Mouse (Mus musculus): ENCODE data around the gene Ociad2. TPM values are rescaled to one million over a fixed set of nuclear protein-coding genes. Genes with fewer than 3 reads are reported as not detected.
A peak's percentile ranks its signal among the peaks of the same experiment; 100 is the strongest.

Ociad2 gene
- polyA plus RNA-seq, 1 experiment from 2014 or later = 18.3 TPM

DNA sequence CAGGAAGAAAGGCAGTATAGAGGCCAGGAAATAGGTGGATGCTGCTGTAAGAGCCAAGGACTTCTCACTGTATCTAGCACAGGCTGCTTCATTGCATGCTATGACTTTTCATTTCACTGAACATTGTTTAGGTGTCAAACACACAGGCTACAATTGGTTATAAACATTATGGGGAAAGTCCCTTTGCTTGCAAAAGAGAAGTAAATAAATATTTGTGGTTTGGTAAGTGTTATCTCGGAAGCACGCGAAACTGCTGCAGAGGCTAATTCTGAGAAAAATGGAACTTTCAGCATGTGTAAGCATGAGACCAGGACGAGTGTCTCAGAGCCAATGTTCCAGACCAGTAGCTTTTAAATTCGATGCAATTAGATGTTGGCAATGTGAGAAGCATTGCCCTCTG, 54.2 kb downstream of the Ociad2 start:
- no peaks in the 10 kb centered on the region for H3K27me3 ChIP-seq (ENCODE audit: control insufficient read depth, insufficient read depth, low read length)
- H3K9ac ChIP-seq (replicated peaks; ENCODE audit: low read length) = no peak overlapping the region
- WGBS = 87% methylated on average over 5 of the region's 5 CpGs
- H3K4me2 ChIP-seq (ENCODE audit: low read length) = no peak overlapping the region
- H3K4me1 ChIP-seq (ENCODE audit: control insufficient read depth, insufficient read depth, low read length) = no peaks in the 10 kb centered on the region
- H3K4me3 ChIP-seq (replicated peaks; ENCODE audit: low read depth, low read length) = no peak overlapping the region
- no peaks in the 10 kb centered on the region for H3K36me3 ChIP-seq (ENCODE audit: control insufficient read depth, insufficient read depth, low read length)
- no peaks in the 10 kb centered on the region for H3K9me3 ChIP-seq (ENCODE audit: control insufficient read depth, low read length)
- ATAC-seq (ENCODE audit: low FRiP score, low TSS enrichment) = no peak
- no peak overlapping the region for H3K27ac ChIP-seq (replicated peaks; ENCODE audit: low read depth, low read length)
- DNase-seq = no peak

DNA sequence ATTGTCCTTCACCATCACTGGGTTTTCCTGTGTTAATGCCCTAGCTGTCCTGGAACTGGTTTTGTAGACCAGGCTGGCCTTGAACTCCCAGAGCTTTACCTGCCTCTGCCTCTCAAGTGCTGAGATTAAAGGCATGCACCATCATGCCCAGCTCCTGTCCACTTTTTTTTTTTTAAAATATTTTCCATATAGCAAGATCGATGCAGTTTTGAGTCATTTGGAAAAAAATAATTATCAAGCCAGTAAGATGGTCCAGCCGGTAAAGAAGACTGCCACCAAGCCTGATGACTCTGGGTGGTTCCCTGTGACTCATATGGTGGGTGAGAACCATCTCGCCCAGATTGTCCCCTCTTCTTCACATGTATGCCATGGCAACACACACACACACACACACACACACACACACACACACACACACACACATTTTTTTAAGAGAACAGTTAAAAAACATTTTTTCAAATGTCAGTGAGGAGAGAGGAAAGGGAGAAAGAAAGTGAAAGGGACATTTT, 55.3 kb downstream of the Ociad2 start:
- Histone ChIP-seq H3K27me3 (ENCODE audit: control insufficient read depth, insufficient read depth, low read length) (no peaks in the 10 kb centered on the region), H3K9me3 (ENCODE audit: control insufficient read depth, low read length) (no peaks in the 10 kb centered on the region), H3K36me3 (ENCODE audit: control insufficient read depth, insufficient read depth, low read length) (no peaks in the 10 kb centered on the region), H3K27ac (replicated peaks; ENCODE audit: low read depth, low read length) (no peak overlapping the region), H3K9ac (replicated peaks; ENCODE audit: low read length) (no peak overlapping the region), H3K4me1 (ENCODE audit: control insufficient read depth, insufficient read depth, low read length) (no peaks in the 10 kb centered on the region), H3K4me2 (ENCODE audit: low read length) (no peak overlapping the region), H3K4me3 (replicated peaks; ENCODE audit: low read depth, low read length) (no peak overlapping the region)
- 90% methylated on average over 3 of the region's 3 CpGs for WGBS
- DNase-seq = no peak
- no peak for ATAC-seq (ENCODE audit: low FRiP score, low TSS enrichment)

DNA sequence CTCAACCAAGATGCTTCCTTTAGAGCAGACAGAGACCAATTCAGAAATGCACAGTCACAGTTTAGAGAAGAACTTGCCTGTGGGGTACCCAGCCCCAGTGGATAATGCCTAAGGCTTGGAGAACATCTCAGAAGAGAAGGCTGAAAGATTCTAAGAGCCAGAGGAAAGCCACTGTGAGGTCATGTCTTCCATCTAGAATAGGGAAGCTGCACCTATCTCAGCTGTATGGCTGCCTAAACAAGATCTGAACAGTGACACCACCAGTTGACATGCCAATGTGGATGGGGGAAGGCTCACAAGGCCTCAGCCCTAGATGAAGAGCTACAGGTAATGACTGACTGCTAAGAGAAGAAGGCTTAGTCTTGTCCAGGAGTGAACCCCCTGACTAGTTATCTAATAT, 56.8 kb downstream of the Ociad2 start:
- no peak for DNase-seq
- H3K9ac ChIP-seq (replicated peaks; ENCODE audit: low read length) = no peak overlapping the region
- no peaks in the 10 kb centered on the region for H3K9me3 ChIP-seq (ENCODE audit: control insufficient read depth, low read length)
- H3K27ac ChIP-seq (replicated peaks; ENCODE audit: low read depth, low read length) = no peak overlapping the region
- no peaks in the 10 kb centered on the region for H3K36me3 ChIP-seq (ENCODE audit: control insufficient read depth, insufficient read depth, low read length)
- ATAC-seq (ENCODE audit: low FRiP score, low TSS enrichment) = no peak
- no peaks in the 10 kb centered on the region for H3K4me1 ChIP-seq (ENCODE audit: control insufficient read depth, insufficient read depth, low read length)
- H3K4me2 ChIP-seq (ENCODE audit: low read length) = no peak overlapping the region
- H3K4me3 ChIP-seq (replicated peaks; ENCODE audit: low read depth, low read length) = no peak overlapping the region
- H3K27me3 ChIP-seq (ENCODE audit: control insufficient read depth, insufficient read depth, low read length) = no peaks in the 10 kb centered on the region

GRCm38 (mm10) chr5:73280567-73280850, 60.3 kb downstream of the Ociad2 start:
- Histone ChIP-seq H3K4me1 (ENCODE audit: control insufficient read depth, insufficient read depth, low read length) (no peaks in the 10 kb centered on the region), H3K9me3 (ENCODE audit: control insufficient read depth, low read length) (no peaks in the 10 kb centered on the region), H3K27ac (replicated peaks; ENCODE audit: low read depth, low read length) (no peak overlapping the region), H3K4me2 (ENCODE audit: low read length) (no peak overlapping the region), H3K9ac (replicated peaks; ENCODE audit: low read length) (no peak overlapping the region), H3K36me3 (ENCODE audit: control insufficient read depth, insufficient read depth, low read length) (no peaks in the 10 kb centered on the region), H3K27me3 (ENCODE audit: control insufficient read depth, insufficient read depth, low read length) (no peaks in the 10 kb centered on the region), H3K4me3 (replicated peaks; ENCODE audit: low read depth, low read length) (no peak overlapping the region)
- 89% methylated on average over 4 of the region's 4 CpGs for WGBS
- DNase-seq (no peak), ATAC-seq (ENCODE audit: low FRiP score, low TSS enrichment) (no peak)

GRCm38 (mm10) chr5:73279732-73280566, 60.9 kb downstream of the Ociad2 start:
- DNase-seq (peak; percentile 30), ATAC-seq (ENCODE audit: low FRiP score, low TSS enrichment) (no peak)
- Histone ChIP-seq H3K9ac (replicated peaks; ENCODE audit: low read length) (no peak overlapping the region), H3K27ac (replicated peaks; ENCODE audit: low read depth, low read length) (0 out of 2 replicates have a peak overlapping the region, but pooled peaks have one; percentile 52), H3K4me2 (ENCODE audit: low read length) (no peak overlapping the region), H3K27me3 (ENCODE audit: control insufficient read depth, insufficient read depth, low read length) (no peaks in the 10 kb centered on the region), H3K9me3 (ENCODE audit: control insufficient read depth, low read length) (no peaks in the 10 kb centered on the region), H3K4me1 (ENCODE audit: control insufficient read depth, insufficient read depth, low read length) (no peaks in the 10 kb centered on the region), H3K36me3 (ENCODE audit: control insufficient read depth, insufficient read depth, low read length) (no peaks in the 10 kb centered on the region), H3K4me3 (replicated peaks; ENCODE audit: low read depth, low read length) (no peak overlapping the region)
- 57% methylated on average over 4 of the region's 4 CpGs for WGBS

- Histone ChIP-seq H3K4me2 (ENCODE audit: low read length) (no peak overlapping the region), H3K9ac (replicated peaks; ENCODE audit: low read length) (no peak overlapping the region), H3K27me3 (ENCODE audit: control insufficient read depth, insufficient read depth, low read length) (no peaks in the 10 kb centered on the region), H3K36me3 (ENCODE audit: control insufficient read depth, insufficient read depth, low read length) (no peaks in the 10 kb centered on the region), H3K27ac (replicated peaks; ENCODE audit: low read depth, low read length) (0 out of 2 replicates have a peak overlapping the region, but pooled peaks have one; percentile 52), H3K9me3 (ENCODE audit: control insufficient read depth, low read length) (no peaks in the 10 kb centered on the region), H3K4me3 (replicated peaks; ENCODE audit: low read depth, low read length) (no peak overlapping the region), H3K4me1 (ENCODE audit: control insufficient read depth, insufficient read depth, low read length) (no peaks in the 10 kb centered on the region)
- no peak for DNase-seq
- 84% methylated on average over 10 of the region's 10 CpGs for WGBS
- ATAC-seq (ENCODE audit: low FRiP score, low TSS enrichment) = no peak
Observed at GRCm38 (mm10) chr5:73279190-73279589, 61.6 kb downstream of the Ociad2 start.

GRCm38 (mm10) chr5:73274941-73275340, 65.9 kb downstream of the Ociad2 start:
- no peak for DNase-seq
- H3K4me3 ChIP-seq (replicated peaks; ENCODE audit: low read depth, low read length) = no peak overlapping the region
- H3K27ac ChIP-seq (replicated peaks; ENCODE audit: low read depth, low read length) = no peak overlapping the region
- no peak for ATAC-seq (ENCODE audit: low FRiP score, low TSS enrichment)
- 87% methylated on average over 2 of the region's 2 CpGs for WGBS
- no peaks in the 10 kb centered on the region for H3K27me3 ChIP-seq (ENCODE audit: control insufficient read depth, insufficient read depth, low read length)
- H3K9ac ChIP-seq (replicated peaks; ENCODE audit: low read length) = no peak overlapping the region
- H3K9me3 ChIP-seq (ENCODE audit: control insufficient read depth, low read length) = no peaks in the 10 kb centered on the region
- no peak overlapping the region for H3K4me2 ChIP-seq (ENCODE audit: low read length)
- H3K36me3 ChIP-seq (ENCODE audit: control insufficient read depth, insufficient read depth, low read length) = no peaks in the 10 kb centered on the region
- H3K4me1 ChIP-seq (ENCODE audit: control insufficient read depth, insufficient read depth, low read length) = no peaks in the 10 kb centered on the region; the same call in 1 of the 2 replicates

GRCm38 (mm10) chr5:73273171-73273570, 67.7 kb downstream of the Ociad2 start:
- H3K4me3 ChIP-seq (replicated peaks; ENCODE audit: low read depth, low read length) = no peak overlapping the region
- ATAC-seq (ENCODE audit: low FRiP score, low TSS enrichment) (no peak), DNase-seq (no peak)
- H3K9ac ChIP-seq (replicated peaks; ENCODE audit: low read length) = no peak overlapping the region
- H3K36me3 ChIP-seq (ENCODE audit: control insufficient read depth, insufficient read depth, low read length) = no peaks in the 10 kb centered on the region
- no peaks in the 10 kb centered on the region; the same call in 1 of the 2 replicates for H3K4me1 ChIP-seq (ENCODE audit: control insufficient read depth, insufficient read depth, low read length)
- H3K27ac ChIP-seq (replicated peaks; ENCODE audit: low read depth, low read length) = no peak overlapping the region
- H3K9me3 ChIP-seq (ENCODE audit: control insufficient read depth, low read length) = no peaks in the 10 kb centered on the region
- no peaks in the 10 kb centered on the region for H3K27me3 ChIP-seq (ENCODE audit: control insufficient read depth, insufficient read depth, low read length)
- H3K4me2 ChIP-seq (ENCODE audit: low read length) = no peak overlapping the region
- 71% methylated on average over 4 of the region's 4 CpGs for WGBS

Measured in midbrain, embryonic 14.5 days (tissue).